Mouse (Mus musculus) heart, adult 11 months (tissue): ENCODE data around the gene Sult4a1.

Source experiments
- DNase-seq: peaks from one replicate; pipeline ENCODE4 v3.0.0; 2022

Sult4a1 gene

GRCm38 (mm10) chr15:84094921-84095320, 10.6 kb downstream of the Sult4a1 start:
- DNase-seq, result no peak

GRCm38 (mm10) chr15:84086775-84087174, 18.8 kb downstream of the Sult4a1 start:
- no peak for DNase-seq

- DNase-seq, result no peak
These were observed 19.2 kb downstream of the Sult4a1 start for GRCm38 (mm10) chr15:84086364-84086763.

GRCm38 (mm10) chr15:84080069-84080468, 25.5 kb downstream of the Sult4a1 start:
- DNase-seq, result no peak

- no peak for DNase-seq
These were observed 26.0 kb downstream of the Sult4a1 start for GRCm38 (mm10) chr15:84079519-84079918.

GRCm38 (mm10) chr15:84078667-84079066, 26.9 kb downstream of the Sult4a1 start:
- DNase-seq, result no peak

GRCm38 (mm10) chr15:84077151-84077550, 28.4 kb downstream of the Sult4a1 start:
- no peak for DNase-seq

- DNase-seq, result no peak
These were observed 30.8 kb downstream of the Sult4a1 start for GRCm38 (mm10) chr15:84074705-84075185.

- DNase-seq, result no peak
These were observed 31.4 kb downstream of the Sult4a1 start for GRCm38 (mm10) chr15:84073911-84074704.

GRCm38 (mm10) chr15:84073058-84073457, 32.5 kb downstream of the Sult4a1 start:
- DNase-seq, result no peak

GRCm38 (mm10) chr15:84072226-84072625, 33.3 kb downstream of the Sult4a1 start:
- no peak for DNase-seq

- DNase-seq, result no peak
These were observed 35.4 kb downstream of the Sult4a1 start for GRCm38 (mm10) chr15:84070116-84070676.

GRCm38 (mm10) chr15:84069455-84070050, 36.0 kb downstream of the Sult4a1 start:
- DNase-seq, result no peak

GRCm38 (mm10) chr15:84065701-84066100, 39.9 kb downstream of the Sult4a1 start:
- no peak for DNase-seq

- no peak for DNase-seq
These were observed 40.4 kb downstream of the Sult4a1 start, which contains the start of gene Efcab6 for GRCm38 (mm10) chr15:84065140-84065539. TSS of gene Efcab6 (minus strand) at chr15:84065379.

- no peak for DNase-seq
These were observed 46.7 kb downstream of the Sult4a1 start for GRCm38 (mm10) chr15:84058841-84059240.

GRCm38 (mm10) chr15:84056083-84056482, 49.5 kb downstream of the Sult4a1 start:
- no peak for DNase-seq

- peak; percentile 92 for DNase-seq
These were observed 51.7 kb downstream of the Sult4a1 start for GRCm38 (mm10) chr15:84053859-84054258.

- DNase-seq, result no peak
These were observed 52.3 kb downstream of the Sult4a1 start for GRCm38 (mm10) chr15:84053240-84053639.

GRCm38 (mm10) chr15:84052390-84052789, 53.2 kb downstream of the Sult4a1 start:
- DNase-seq, result no peak

GRCm38 (mm10) chr15:84049570-84049969, 56.0 kb downstream of the Sult4a1 start:
- DNase-seq, result no peak

GRCm38 (mm10) chr15:84045562-84045961, 60.0 kb downstream of the Sult4a1 start:
- DNase-seq, result no peak

GRCm38 (mm10) chr15:84037067-84037466, 68.5 kb downstream of the Sult4a1 start:
- DNase-seq, result no peak
